Mouse (Mus musculus) myocyte (in vitro differentiated cells): Measurements from ENCODE around the gene Tdrd5.

Source experiments
- CEBPB ChIP-seq: IDR thresholded peaks from 2 replicates; pipeline ENCODE4 v1.6.1; 2011; ENCODE audit warnings: mild to moderate bottlenecking, moderate library complexity; ENCODE audit not compliant: poor library complexity, insufficient read depth, severe bottlenecking
- E2F4 ChIP-seq: IDR thresholded peaks from one replicate; pipeline ENCODE4 v1.6.1; 2011; ENCODE audit warnings: mild to moderate bottlenecking, control low read depth, moderate library complexity; ENCODE audit not compliant: insufficient read depth
- MAX ChIP-seq: IDR thresholded peaks from one replicate; pipeline ENCODE4 v1.6.1; 2011; ENCODE audit warnings: low read depth, mild to moderate bottlenecking, control low read depth
- POLR2A ChIP-seq: IDR thresholded peaks from one replicate; pipeline ENCODE4 v1.6.1; 2011; ENCODE audit warnings: low read depth, mild to moderate bottlenecking, control low read depth, moderate library complexity; ENCODE audit not compliant: insufficient read length
- POLR2AphosphoS2 ChIP-seq: IDR thresholded peaks from one replicate; pipeline ENCODE4 v1.6.1; 2011; ENCODE audit warnings: low read depth, control low read depth; ENCODE audit not compliant: insufficient read length
- TCF12 ChIP-seq: IDR thresholded peaks from one replicate; pipeline ENCODE4 v1.6.1; 2011; ENCODE audit warnings: mild to moderate bottlenecking, control low read depth; ENCODE audit not compliant: poor library complexity, insufficient read depth, severe bottlenecking
- USF1 ChIP-seq: IDR thresholded peaks from one replicate; pipeline ENCODE4 v1.6.1; 2011; ENCODE audit warnings: low read depth, mild to moderate bottlenecking, control low read depth, moderate library complexity

DNA sequence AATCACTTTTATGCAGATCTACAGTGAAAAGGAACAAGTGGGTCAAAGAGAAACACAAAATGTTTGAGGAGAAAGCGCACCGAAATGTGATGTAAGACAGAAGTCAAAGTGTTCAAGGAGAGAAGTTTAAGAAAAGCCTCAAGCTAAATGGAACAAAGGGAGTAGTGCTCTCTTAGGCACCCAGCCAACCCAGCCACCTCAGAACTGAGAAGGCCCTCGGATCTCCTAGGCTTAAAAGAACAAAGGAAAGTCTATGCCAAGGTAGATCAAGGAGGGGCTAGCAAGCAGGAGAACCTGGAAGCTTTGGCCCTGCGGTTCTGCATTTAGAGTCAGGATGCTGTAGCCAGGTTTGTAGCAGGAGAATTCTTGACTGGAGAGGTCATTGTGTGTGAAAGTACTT, 48.6 kb downstream of the Tdrd5 start:
- TF ChIP-seq POLR2A (no peak), E2F4 (no peak), POLR2AphosphoS2 (no peak), USF1 (no peak), MAX (no peak), CEBPB (no peak), TCF12 (no peak)
